Mouse (Mus musculus): Measurements from ENCODE around the gene Cyp26c1.

Gene Cyp26c1

DNA sequence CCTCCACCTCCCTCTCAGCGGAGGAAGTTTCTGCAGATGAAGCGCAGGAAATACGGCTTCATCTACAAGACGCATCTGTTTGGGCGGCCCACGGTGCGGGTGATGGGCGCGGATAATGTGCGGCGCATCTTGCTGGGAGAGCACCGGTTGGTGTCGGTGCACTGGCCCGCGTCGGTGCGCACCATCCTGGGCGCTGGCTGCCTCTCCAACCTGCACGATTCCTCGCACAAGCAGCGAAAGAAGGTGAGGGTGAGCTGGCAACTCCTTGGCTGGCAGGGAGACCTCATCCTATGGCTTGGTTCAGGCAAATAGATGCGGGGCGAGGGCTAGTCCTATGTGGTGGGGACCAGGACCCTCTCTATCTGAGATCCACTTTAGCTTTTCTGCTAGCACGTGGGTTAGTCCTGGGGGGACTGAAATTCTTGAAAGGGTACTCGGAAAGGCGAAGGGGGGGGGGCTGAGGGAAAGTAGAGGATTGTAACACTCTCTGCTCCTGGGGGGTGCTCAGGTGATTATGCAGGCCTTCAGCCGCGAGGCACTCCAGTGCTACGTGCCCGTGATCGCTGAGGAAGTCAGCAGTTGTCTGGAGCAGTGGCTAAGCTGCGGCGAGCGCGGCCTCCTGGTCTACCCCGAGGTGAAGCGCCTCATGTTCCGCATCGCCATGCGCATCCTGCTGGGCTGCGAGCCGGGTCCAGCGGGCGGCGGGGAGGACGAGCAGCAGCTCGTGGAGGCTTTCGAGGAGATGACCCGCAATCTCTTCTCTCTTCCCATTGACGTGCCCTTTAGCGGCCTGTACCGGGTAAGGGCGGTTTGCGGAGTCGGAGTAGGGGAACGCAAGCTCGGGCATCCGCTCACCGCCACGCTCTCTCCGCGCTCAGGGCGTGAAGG lies 13.1 kb downstream of the Cyp26c1 start:
- DNase-seq (ENCODE audit: low spot score in 2 of 2), result no peak

DNA sequence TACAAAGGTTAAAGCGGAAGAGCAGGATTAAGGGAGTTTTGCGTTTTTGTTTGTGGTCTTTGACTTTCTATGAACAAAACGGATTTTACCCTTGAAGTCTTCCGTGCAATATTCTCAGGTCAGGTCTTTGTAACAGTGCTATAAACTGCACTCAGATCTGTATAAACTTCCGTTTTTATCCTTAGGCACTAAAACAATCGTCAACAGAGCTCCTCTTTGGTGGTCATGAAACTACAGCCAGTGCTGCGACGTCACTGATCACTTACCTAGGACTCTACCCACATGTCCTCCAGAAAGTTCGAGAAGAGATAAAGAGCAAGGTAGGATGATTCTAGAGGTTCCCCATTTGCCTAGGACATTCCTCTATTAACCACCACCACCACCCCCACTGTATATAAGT lies 14.3 kb downstream of the Cyp26c1 start:
- no peak for DNase-seq (ENCODE audit: low spot score in 2 of 2)

DNA sequence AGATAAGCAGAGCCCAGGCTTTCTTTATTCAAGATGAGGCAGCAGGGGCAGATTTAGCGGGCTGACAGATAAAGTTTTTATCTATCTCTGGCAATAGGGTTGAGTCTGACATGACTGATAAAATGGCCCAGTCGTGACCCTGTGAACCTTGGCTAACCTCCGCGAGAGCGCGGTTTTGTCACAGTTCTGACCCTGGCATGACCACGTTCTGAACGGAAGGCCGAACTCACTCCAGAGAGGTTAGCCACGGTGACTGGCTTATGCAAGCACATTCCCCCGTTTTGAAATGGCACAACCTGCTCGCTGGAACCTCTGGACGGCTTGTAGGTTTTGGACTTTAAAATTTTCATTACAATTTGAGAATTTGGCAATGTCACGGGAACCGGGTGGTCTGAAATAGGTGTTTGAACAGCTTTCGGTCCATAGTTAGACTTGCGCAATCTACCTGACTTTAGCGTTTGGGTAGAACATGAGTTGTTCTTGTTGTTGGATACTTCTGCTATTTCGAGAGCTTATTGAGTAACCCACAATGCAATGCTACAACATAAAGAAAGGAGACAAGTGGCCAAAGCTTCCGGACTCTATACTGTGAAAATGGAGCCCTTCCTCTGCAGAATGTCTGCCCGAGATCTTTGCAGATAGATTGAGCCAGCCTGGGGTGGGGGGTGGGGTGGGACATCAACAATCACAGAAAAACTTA lies 17.1 kb downstream of the Cyp26c1 start:
- DNase-seq (ENCODE audit: low spot score in 2 of 2), result no peak

DNA sequence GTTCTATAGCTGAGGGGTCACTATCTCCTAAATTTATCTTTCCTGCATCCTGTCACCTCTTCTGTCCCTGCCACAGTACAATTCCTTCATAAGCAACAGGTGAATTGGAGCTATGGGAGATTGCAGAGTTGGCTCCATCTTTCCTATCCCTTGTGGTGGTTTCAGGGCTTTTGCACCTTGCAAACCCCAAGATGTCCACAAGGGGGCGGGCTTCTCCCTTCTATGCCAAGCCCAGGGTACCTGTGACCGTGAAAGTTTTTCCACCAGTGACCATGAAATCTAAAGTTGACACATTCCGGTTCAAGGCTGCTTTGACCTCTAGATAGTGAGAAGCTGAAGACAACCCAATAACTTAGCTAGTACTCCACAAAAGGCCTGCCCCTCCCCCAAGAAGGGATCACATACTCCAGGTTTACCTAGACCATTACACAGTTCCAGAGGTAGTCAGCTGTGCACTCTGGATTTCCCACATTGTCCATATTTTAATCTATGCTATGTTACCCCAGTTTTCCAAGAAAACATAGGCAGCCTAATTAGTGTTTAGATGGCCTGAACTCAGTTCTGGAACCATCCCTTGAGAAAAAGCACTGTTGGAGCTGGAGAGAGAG lies 18.6 kb downstream of the Cyp26c1 start:
- peak; percentile 74 to 77 for DNase-seq (ENCODE audit: low spot score in 2 of 2)

DNA sequence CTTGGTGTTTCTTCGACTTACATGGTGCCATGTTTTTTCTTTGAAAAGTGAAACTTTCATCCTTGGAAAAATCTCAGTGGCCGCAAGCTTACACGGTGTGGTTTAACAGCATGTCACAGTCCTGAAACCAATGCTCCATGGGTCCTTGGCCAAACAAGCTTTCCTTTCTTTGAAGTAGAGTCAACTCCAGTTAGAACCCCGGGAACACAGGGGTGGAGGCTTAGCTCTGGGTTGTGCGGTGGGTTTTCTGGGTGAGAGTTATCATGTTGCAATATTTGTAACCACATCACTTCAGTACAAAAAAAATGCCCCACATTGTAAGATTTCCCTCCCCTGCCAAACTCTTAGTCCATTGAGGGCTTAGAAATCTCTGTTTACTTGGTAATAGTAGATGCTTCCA lies 20.3 kb downstream of the Cyp26c1 start:
- no peak for DNase-seq (ENCODE audit: low spot score in 2 of 2)

DNA sequence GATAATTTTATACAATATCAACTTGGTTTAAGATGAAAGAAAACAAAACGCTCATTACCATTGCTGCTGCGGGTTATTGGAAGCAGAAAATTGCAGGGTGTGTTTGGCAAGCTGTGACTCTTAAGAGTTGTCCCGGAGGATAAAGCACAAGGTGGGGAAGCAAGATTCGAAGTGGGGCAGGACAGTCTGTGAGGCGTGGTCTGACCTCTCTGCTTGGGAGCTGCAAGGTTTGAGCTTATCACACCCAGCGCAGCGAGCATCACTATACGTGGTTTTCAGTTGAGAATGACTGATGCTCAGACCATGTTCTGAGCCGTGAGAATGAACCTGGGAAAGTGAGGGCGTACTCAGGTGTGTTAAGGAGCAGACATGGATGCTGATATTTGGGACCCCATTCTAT lies 29.3 kb downstream of the Cyp26c1 start:
- DNase-seq (ENCODE audit: low spot score in 2 of 2), result no peak

DNA sequence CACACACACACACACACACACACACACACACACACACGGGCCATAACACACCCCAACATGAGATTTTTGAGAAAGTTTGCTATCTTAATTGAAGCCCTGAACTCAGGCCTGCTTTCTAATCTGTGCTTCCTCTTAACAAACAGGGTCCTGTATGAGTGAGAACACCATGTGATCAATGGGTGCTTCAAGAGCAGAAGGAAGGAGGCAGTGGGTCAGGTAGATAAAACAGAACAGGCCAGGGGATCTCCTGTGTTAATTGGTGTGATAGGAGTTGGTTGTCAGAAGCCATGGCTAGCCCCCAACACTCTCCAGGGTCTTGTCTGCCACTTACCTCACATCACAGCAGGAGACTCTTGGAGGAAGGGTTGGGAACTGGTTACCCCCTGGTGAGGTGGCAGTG lies 30.6 kb downstream of the Cyp26c1 start:
- no peak for DNase-seq (ENCODE audit: low spot score in 2 of 2)

DNA sequence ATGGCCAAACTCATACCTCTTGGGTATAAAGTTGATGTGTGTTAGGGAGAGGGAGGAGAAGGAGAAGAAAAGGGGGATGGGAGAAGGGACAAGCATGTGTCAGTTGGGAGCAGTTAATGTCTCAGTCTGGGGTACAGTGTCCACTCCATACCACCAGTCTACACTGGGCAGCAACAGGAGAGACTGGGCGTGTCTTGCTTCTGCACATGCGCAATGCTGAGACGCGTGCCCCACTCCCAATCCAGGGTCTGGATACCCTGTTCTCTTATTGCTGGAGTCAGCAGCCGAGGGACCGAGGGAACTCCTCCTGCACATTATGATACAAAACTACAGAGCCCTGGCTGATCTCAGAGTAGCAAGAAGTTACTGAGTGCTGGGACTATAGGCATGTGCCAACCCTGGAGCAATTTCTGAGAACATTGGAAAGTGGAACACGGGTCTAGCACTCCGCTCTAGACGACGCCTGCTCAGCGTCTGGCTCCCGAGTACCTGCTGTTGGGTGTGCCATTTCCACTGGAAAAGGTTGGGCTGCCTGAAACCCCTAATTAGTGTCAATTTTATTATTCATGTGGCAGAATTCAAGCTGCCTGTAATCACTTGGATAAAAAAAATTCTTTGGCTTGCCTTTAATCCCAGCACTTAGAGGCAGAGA lies 31.3 kb downstream of the Cyp26c1 start:
- no peak for DNase-seq (ENCODE audit: low spot score in 2 of 2)

DNA sequence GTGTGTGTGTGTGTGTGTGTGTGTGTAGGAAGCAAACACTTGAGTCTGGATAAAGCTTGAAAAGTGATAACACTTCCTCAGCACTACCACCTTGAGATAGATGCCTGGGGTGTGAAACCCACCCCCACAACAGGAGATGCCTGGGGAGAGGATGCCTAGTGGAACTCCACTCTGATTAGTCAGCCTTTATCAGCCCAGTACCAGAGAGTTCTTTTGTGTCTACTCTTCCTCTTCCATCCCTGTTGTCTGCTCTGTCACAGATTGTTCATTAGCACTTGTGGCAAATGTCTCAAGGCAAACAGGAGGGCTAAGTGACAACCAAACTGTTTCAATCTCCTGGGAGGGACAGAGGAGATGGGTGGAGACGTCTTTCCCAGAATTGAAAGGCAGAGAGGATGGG lies 33.8 kb downstream of the Cyp26c1 start:
- DNase-seq (ENCODE audit: low spot score in 2 of 2), result no peak

DNA sequence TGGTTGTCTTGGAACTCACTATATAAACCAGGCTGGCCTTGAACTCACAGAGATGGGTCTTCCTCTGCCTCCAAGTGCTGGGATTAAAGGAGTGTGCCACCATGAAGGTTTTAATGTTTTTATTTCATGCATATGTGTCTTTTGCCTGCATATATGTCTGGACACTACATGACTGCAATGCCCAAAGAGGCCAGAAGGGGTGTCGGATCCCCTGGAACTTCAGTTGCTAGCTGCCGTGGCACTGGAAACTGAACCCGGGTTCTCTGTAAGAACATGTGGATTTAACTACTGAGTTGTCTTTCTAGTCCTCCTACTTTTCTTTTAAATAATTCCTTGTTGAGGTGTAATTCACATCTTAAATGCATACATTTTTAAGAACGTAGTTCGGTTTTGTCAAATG lies 39.2 kb downstream of the Cyp26c1 start:
- no peak for DNase-seq (ENCODE audit: low spot score in 2 of 2)

DNA sequence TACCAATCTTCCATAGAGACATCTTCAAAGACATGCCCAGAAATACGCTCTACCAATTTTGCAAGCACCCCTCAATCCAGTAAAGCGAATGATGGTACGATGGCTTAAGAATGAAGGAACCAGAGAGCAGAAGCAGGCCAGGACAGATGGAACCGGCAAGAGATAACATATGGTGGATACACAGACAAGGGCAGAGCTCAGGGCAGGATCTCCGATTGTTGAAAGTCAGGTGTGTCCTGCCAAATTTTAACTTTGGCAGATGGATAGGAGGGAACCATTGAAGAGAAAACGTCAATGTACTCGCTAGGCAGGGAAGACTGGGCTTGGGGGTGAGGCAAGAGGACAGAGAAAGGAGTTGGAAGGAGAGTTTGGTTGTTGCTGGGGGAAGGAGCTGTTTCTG lies 41.2 kb downstream of the Cyp26c1 start:
- DNase-seq (ENCODE audit: low spot score in 2 of 2), result no peak

DNA sequence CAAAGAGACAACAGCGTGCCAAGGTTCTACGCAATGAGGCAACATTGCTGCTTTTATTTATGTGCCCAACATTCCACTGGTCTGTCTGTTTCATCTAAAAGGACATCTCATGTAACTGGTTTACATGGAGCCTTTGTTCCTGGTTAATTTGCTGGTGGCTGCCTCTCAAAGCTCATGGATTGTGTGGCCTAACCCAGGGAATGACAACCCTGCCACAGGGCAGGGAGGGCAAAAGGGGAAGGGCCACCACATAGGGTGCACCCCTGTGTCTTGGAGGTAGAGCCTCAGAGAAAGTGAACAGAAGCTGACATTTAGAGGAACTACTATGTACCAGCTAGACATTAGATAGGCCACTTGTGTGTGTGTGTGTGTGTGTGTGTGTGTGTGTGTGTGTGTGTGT lies 42.0 kb downstream of the Cyp26c1 start:
- no peak for DNase-seq (ENCODE audit: low spot score in 2 of 2)

DNA sequence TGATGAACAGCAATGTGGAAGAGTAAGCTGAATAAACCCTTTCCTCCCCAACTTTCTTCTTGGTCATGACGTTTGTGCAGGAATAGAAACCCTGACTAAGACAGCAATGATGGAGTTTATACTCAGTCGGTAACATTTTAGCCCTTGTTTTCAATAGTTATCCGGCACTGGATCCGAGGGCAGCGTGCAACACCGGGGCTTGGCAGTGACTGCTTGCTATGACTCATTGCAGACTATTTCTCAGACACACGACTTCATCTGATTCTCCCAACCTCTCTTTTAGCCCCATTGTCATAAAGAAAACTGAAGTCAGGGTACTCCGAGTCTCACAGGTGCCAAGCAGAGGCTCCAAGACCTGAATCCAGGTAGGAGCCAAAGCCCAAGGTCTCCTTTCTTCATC lies 50.0 kb downstream of the Cyp26c1 start:
- DNase-seq (ENCODE audit: low spot score in 2 of 2), result no peak

DNA sequence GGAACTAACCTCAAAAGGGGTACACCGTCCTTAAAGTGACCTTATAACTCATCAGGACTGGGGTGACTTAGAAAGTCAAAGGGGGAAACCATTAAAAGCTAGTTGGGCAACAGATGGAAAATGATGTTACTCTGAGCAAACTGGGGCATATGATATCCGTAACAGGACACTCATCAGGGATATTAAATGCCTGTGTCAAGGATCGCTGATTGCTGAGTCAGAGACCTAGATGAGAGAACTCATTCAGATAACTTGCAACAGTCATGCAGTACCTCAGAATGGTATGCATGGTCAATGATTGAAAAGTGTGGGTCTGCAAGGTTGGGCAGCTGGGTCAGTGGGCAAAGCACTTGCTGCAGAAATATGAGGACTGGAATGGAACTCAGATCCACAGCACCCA lies 53.2 kb downstream of the Cyp26c1 start:
- DNase-seq (ENCODE audit: low spot score in 2 of 2), result no peak

DNA sequence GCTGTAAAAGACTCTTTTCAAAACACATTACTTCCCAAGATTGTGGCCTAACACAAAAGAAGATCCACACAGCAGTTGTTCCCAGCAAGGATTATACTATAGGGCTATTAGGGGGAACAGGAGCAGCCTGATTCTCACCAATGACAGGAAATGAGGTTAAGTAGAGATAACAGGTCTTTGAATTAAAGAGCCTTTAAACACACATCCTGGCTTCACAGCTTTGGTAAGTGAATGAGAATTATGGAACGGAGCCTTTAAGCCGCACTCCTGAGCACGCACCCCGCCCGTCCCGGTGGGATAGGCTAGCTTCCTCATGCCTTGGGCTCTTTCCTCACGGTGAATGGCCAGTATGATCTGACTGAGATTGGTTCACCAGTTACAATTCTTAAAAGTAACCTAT lies 54.7 kb downstream of the Cyp26c1 start:
- DNase-seq (ENCODE audit: low spot score in 2 of 2), result no peak

Data from frontal cortex, postnatal 36 days (tissue).